Mouse (Mus musculus) bone marrow macrophage, adult 2 months (primary cell): ENCODE measurements around the gene Myo1c. TPM values are rescaled to one million over a fixed set of nuclear protein-coding genes. Genes with fewer than 3 reads are reported as not detected.
"Not testable (repeated sequence)": the region's sequence is repeated elsewhere in the genome, so short reads cannot be mapped to it uniquely, and the experiment has no call there.

ENCODE experiments used
- H3K27ac ChIP-seq: 2 replicates; pipeline ENCODE4 v1.5.1; 2012; ENCODE audit warnings: low read depth, low read length; ENCODE audit not compliant: insufficient read depth
- H3K4me1 ChIP-seq: 2 replicates; pipeline ENCODE4 v1.6.1; 2012; ENCODE audit warnings: low read length; ENCODE audit not compliant: control insufficient read depth, insufficient read depth
- H3K4me3 ChIP-seq: 2 replicates; pipeline ENCODE4 v1.5.1; 2012; ENCODE audit warnings: mild to moderate bottlenecking, low read length, moderate library complexity; ENCODE audit not compliant: insufficient read depth
- CTCF ChIP-seq: IDR thresholded peaks from 2 replicates; pipeline ENCODE4 v1.5.1; 2012; ENCODE audit warnings: low read depth, mild to moderate bottlenecking, low read length, moderate library complexity
- POLR2A ChIP-seq: IDR thresholded peaks from 2 replicates; pipeline ENCODE4 v1.6.1; 2012; ENCODE audit warnings: mild to moderate bottlenecking, low read depth, low read length, borderline replicate concordance
- polyA plus RNA-seq: library from polyadenylated mRNA; stranded (reverse); fragments of >200 nt; gene quantifications from 2 replicates; pipeline ENCODE4 v1.2.4, GENCODE M21; 2012; ENCODE audit not compliant: missing spikeins, insufficient read depth, insufficient read length

Myo1c gene
- polyA plus RNA-seq, 1 experiment = 90.4 TPM

GRCm38 (mm10) chr11:75693570-75693969 lies 43.3 kb downstream of the Myo1c start:
- no peak overlapping the region for H3K27ac ChIP-seq
- H3K4me3 ChIP-seq = no peak overlapping the region
- TF ChIP-seq POLR2A = no peak
- TF ChIP-seq CTCF = no peak
- peaks cover 3% of the 10 kb centered on the region for H3K4me1 ChIP-seq

DNA sequence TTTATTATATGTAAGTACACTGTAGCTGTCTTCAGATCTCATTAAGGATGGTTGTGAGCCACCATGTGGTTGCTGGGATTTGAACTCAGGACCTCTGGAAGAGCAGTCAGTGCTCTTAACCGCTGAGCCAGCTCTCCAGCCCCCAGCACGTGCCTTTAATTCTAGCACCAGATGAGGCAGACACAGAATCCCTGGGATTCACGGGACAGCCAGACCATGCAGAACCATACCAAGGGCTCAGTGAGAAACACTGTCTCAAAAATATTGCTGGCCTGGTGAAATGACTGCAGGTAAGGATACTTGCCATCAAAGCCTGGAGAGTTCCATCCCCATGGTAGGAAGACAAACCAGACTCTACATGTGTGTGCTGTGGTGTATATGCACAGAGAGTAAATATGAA lies 47.2 kb downstream of the Myo1c start:
- not testable (repeated sequence) for H3K27ac ChIP-seq, H3K4me3 ChIP-seq, H3K4me1 ChIP-seq

DNA sequence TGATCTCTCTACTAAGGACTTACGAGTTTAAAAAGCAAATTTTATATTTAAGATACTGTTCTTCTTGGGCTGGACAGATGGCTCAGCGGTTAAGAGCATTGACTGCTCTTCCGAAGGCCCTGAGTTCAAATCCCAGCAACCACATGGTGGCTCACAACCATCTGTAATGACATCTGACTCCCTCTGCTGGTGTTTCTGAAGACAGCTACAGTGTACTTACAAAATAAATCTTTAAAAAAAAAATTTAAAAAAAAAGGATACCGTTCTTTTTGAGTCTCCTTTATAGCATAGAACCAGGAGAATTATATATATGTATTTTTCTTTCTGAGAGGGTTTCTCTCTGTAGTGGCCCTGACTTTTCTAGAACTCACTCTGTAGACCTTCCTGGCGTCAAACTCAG lies 50.3 kb downstream of the Myo1c start:
- H3K4me1 ChIP-seq = peaks cover 8% of the 10 kb centered on the region
- TF ChIP-seq CTCF (no peak), POLR2A (no peak)
- no peak overlapping the region for H3K27ac ChIP-seq
- H3K4me3 ChIP-seq = no peak overlapping the region

DNA sequence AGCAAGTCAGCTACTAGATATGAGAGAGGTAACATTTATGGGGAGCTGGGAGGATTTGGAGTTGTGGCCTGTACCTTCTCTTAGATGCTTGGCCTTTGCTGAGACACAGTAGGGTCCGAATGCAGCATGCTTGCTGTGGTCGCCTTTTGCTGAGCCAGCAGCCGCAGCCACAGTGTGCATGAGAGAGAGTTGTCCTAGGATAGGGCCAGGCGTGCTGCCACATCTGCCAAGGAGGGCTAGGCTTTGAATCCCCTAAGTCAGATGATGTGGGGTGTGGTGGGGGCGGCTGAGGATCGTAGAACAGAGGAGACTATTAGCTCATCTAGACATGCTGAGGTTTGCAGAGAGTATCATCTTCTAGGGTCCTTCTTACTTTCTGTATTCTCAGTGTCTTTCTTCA lies 52.5 kb downstream of the Myo1c start:
- H3K27ac ChIP-seq = no peak overlapping the region
- no peak overlapping the region for H3K4me3 ChIP-seq
- TF ChIP-seq POLR2A = no peak
- TF ChIP-seq CTCF = no peak
- H3K4me1 ChIP-seq = peaks cover 5% of the 10 kb centered on the region; the same call in 1 of the 2 replicates

GRCm38 (mm10) chr11:75703748-75704147 lies 53.4 kb downstream of the Myo1c start:
- TF ChIP-seq CTCF = no peak
- peaks cover 5% of the 10 kb centered on the region; the same call in 1 of the 2 replicates for H3K4me1 ChIP-seq
- no peak overlapping the region for H3K27ac ChIP-seq
- H3K4me3 ChIP-seq = no peak overlapping the region

- H3K4me1 ChIP-seq = no peaks in the 10 kb centered on the region
- no peak overlapping the region for H3K27ac ChIP-seq
- TF ChIP-seq POLR2A = no peak
- no peak for TF ChIP-seq CTCF
- no peak overlapping the region for H3K4me3 ChIP-seq
Measured at GRCm38 (mm10) chr11:75713949-75714348, 63.6 kb downstream of the Myo1c start.

DNA sequence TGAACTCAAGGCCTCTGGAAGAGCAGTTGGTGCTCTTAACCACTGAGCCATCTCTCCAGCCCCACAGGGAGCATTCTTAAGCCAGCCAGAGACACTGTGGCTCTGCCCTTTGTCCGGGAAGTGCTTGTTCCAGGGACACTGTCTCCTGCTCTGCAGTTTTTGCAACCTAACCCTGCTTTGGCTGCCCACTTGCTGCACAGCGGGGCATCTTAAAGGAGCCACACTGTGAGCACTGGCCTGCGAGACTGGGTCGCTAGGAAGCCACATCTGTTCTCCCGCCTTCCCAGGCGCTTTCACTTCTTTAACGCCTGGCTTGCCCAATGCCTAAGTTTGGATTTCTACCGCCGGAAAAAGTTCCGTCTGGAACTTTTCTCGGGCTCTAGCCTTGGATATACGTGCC lies 65.3 kb downstream of the Myo1c start:
- Histone ChIP-seq H3K27ac (no peak overlapping the region), H3K4me1 (no peaks in the 10 kb centered on the region), H3K4me3 (no peak overlapping the region)
- TF ChIP-seq POLR2A (no peak), CTCF (no peak)

DNA sequence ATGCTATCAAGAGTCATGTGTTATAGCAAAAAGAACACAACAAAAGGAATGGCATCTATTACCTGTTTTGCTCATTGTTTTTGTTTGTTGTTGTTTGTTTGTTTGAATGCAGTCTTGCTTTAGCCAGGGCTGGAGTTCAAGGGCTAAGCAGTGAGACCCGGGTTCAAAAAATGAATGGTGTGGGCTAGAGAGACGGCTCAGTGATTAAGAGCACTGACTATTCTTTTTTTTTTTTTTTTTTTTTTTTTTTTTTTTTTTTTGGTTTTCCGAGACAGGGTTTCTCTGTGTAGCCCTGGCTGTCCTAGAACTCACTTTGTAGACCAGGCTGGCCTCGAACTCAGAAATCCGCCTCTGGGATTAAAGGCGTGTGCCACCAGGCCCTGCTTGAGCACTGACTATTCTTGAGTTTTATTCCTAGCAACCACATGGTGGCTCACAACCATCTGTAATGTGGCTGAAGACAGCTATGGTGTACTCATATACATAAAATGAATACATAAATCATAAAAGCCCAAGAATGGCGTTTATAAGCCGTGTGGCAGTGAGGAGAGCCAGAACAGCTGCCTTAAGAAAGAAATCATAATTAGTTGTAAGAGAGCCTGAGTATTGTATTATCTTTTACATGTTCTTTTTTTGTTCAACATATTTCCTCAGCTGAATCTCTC lies 66.5 kb downstream of the Myo1c start:
- TF ChIP-seq POLR2A (no peak), CTCF (no peak)
- Histone ChIP-seq H3K27ac (no peak overlapping the region), H3K4me3 (no peak overlapping the region), H3K4me1 (no peaks in the 10 kb centered on the region)

GRCm38 (mm10) chr11:75722339-75722738 lies 72.0 kb downstream of the Myo1c start:
- TF ChIP-seq CTCF (no peak), POLR2A (no peak)
- Histone ChIP-seq H3K4me3 (no peak overlapping the region), H3K27ac (no peak overlapping the region), H3K4me1 (0 out of 2 replicates have a peak, but pooled peaks cover 1% of the 10 kb centered on the region)

Other genes with a start within 250 kb of the Myo1c start
- gene Serpinf1, start 227.8 kb upstream of the Myo1c start, polyA plus RNA-seq = 8.6 and 9.9 TPM in 2 replicates
- gene Serpinf2, start 210.9 kb upstream of the Myo1c start, polyA plus RNA-seq = not detected in 2 replicates
- 41.1 and 46.6 TPM in 2 replicates for gene Wdr81, start 195.8 kb upstream of the Myo1c start, polyA plus RNA-seq
- 3.6 and 4.3 TPM in 2 replicates for gene Tlcd2, start 188.8 kb upstream of the Myo1c start, polyA plus RNA-seq
- gene Prpf8, start 163.7 kb upstream of the Myo1c start, polyA plus RNA-seq = 51.0 and 65.7 TPM in 2 replicates
- 12.8 and 15.9 TPM in 2 replicates for gene Rilp, start 140.4 kb upstream of the Myo1c start, polyA plus RNA-seq
- gene Scarf1, start 137.0 kb upstream of the Myo1c start, polyA plus RNA-seq = 32.8 and 33.5 TPM in 2 replicates
- 202 and 231 TPM in 2 replicates for gene Slc43a2, start 118.8 kb upstream of the Myo1c start, polyA plus RNA-seq
- 512 TPM in 2 replicates for gene Pitpna, start 62.4 kb upstream of the Myo1c start, polyA plus RNA-seq
- gene Inpp5k, start 19.5 kb upstream of the Myo1c start, polyA plus RNA-seq = 85.4 and 101 TPM in 2 replicates
- 67.0 and 70.3 TPM in 2 replicates for gene Crk, start 28.8 kb downstream of the Myo1c start, polyA plus RNA-seq
- 337 and 382 TPM in 2 replicates for gene Ywhae, start 82.4 kb downstream of the Myo1c start, polyA plus RNA-seq
- not detected in 2 replicates for gene Doc2b, start 145.5 kb downstream of the Myo1c start, polyA plus RNA-seq